Mouse (Mus musculus) inflammation-experienced regulatory T-cells (primary cell): ENCODE measurements around the gene Prdm11. TPM values are rescaled to one million over a fixed set of nuclear protein-coding genes. Genes with fewer than 3 reads are reported as not detected.

Experiments used
- polyA plus RNA-seq, 2 experiments: library from polyadenylated mRNA; unstranded; fragments of 100-300 nt; shearing (Covaris generic); gene quantifications; one replicate each; pipeline ENCODE4 v1.2.1; 2017

Prdm11 gene
- polyA plus RNA-seq = 10 to 100 TPM in 1 of 2 experiments, 1 to 10 TPM in 1; 8.0 to 13.3 TPM

DNA sequence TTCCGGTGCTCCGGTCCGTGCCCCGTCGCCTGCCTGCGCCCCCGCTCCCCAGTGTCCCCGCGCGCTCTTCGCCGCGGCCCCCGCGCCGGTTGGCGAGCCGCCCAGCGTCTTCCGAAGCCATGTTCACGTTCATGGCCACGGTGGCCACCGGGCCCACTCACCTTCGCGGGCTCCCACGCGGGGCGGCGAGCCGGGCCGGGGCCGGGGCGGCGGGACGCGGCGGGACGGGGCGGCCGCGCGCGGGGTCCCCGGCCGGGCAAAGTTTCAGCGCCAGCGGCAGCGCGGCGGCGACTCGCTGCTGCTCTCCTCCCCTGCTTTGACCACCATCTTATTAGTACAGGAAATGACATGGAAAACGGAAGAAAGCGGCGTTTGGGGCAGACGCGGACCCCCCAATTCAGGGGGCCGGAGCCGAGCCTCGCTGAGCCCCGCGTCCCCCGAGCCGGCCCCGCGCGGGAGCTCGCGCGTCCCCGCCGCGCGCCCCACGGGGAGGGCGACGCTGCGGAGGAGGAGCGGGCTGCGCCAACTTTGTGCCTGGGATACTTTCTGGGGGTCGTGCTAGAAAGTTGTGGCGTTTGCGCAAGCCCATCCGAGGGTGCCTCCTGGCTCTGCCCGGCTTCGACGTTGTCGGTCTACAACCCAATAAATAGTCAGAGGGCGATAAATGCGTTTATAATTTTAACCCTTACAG lies at the start of gene Prdm11:
TSS of gene Prdm11 (minus strand) at position 350 of the 691 bp plus-strand sequence.

Other genes starting within 250 kb of the Prdm11 start
- under 1 TPM in 1 of 2 experiments, not detected in 1; 0.47 TPM for gene Syt13, start 131.1 kb downstream of the Prdm11 start, polyA plus RNA-seq
- gene Trp53i11, start 141.4 kb upstream of the Prdm11 start, polyA plus RNA-seq = 100 to 1,000 TPM in 1 of 2 experiments, 10 to 100 TPM in 1; 81.5 to 157 TPM